Mouse (Mus musculus) liver, postnatal 0 days (tissue): Measurements from ENCODE around the gene Pfkfb1. TPM values are rescaled to one million over a fixed set of nuclear protein-coding genes. Genes with fewer than 3 reads are reported as not detected.
A peak's percentile ranks its signal among the peaks of the same experiment; 100 is the strongest.

Source experiments
- ATAC-seq: fragments of 200-750 bp; cut with Nextera tagmentation; 2 replicates; pipeline ENCODE4 v1.8.0; 2017; ENCODE audit warnings: mild to moderate bottlenecking, moderate library complexity
- DNase-seq: peaks from one replicate; pipeline ENCODE4 v3.0.0-alpha.2; 2016
- H3K27ac ChIP-seq: fragments of 300-500 bp; sonication (generic); 2 replicates; pipeline ENCODE4 v1.5.1; 2014; ENCODE audit warnings: antibody characterized with exemption, moderate library complexity, mild to moderate bottlenecking, low read depth
- H3K27me3 ChIP-seq: fragments of 300-500 bp; sonication (generic); 2 replicates; pipeline ENCODE4 v1.6.1; 2014; ENCODE audit warnings: low read length, control low read depth, mixed read lengths; ENCODE audit not compliant: insufficient read depth
- H3K36me3 ChIP-seq: fragments of 300-500 bp; sonication (generic); replicated peaks from 2 replicates; pipeline ENCODE4 v1.6.1; 2014; ENCODE audit warnings: mild to moderate bottlenecking, control low read depth, low read length, moderate library complexity, mixed read lengths; ENCODE audit not compliant: insufficient read depth
- H3K4me1 ChIP-seq: fragments of 300-500 bp; sonication (generic); 2 replicates; pipeline ENCODE4 v1.6.1; 2014; ENCODE audit warnings: antibody characterized with exemption, mild to moderate bottlenecking, control low read depth; ENCODE audit not compliant: insufficient read depth
- H3K4me2 ChIP-seq: fragments of 300-500 bp; sonication (generic); 2 replicates; pipeline ENCODE4 v1.6.1; 2014; ENCODE audit warnings: low read depth, mild to moderate bottlenecking, low read length, moderate library complexity, mixed read lengths
- H3K4me3 ChIP-seq: fragments of 300-500 bp; sonication (generic); 2 replicates; pipeline ENCODE4 v1.5.1; 2014; ENCODE audit warnings: low read depth, low read length
- H3K9ac ChIP-seq: fragments of 300-500 bp; sonication (generic); replicated peaks from 2 replicates; pipeline ENCODE4 v1.6.1; 2014; ENCODE audit warnings: mild to moderate bottlenecking, moderate library complexity
- H3K9me3 ChIP-seq: fragments of 300-500 bp; sonication (generic); 2 replicates; pipeline ENCODE4 v1.6.1; 2016; ENCODE audit warnings: mild to moderate bottlenecking, control low read depth, low read length, mixed read lengths
- CTCF ChIP-seq: sonication (generic); IDR thresholded peaks from 2 replicates; pipeline ENCODE4 v1.5.1; 2016; ENCODE audit warnings: antibody characterized with exemption, low read depth
- EP300 ChIP-seq: IDR thresholded peaks from 2 replicates; pipeline ENCODE4 v1.6.1; 2016; ENCODE audit warnings: antibody characterized with exemption, low read depth, mild to moderate bottlenecking
- WGBS: fragments of 180-500 bp; shearing (Covaris S2); extraction: QIAGEN DNeasy Blood & Tissue Kit; methylation state at CpG from one replicate; pipeline ENCODE4 v1.1.7; 2014; ENCODE audit not compliant: insufficient replicate concordance; 5-methylcytosine and 5-hydroxymethylcytosine counted together
- polyA plus RNA-seq: library from polyadenylated mRNA; unstranded; fragments of >200 nt; fragmentation: Nextera tagmentation; extraction: Ambion mirVana; gene quantifications from 2 replicates; pipeline ENCODE4 v1.2.1, GENCODE M21; 2015

Gene Pfkfb1
- polyA plus RNA-seq, 1 experiment from 2014 or later = 21.9 TPM

GRCm38 (mm10) chrX:150554032-150554431 is 34.0 kb upstream of the Pfkfb1 start:
- 68% methylated on average over 3 of the region's 3 CpGs for WGBS
- Histone ChIP-seq H3K4me1 (no peaks in the 10 kb centered on the region), H3K4me2 (peak overlapping the region; percentile 55; the same call in 1 of the 2 replicates), H3K27ac (peak overlapping the region; percentile 16; the same call in 1 of the 2 replicates), H3K27me3 (no peaks in the 10 kb centered on the region), H3K4me3 (no peak overlapping the region), H3K36me3 (peaks cover 30% of the 10 kb centered on the region), H3K9me3 (no peaks in the 10 kb centered on the region), H3K9ac (no peak overlapping the region)
- TF ChIP-seq EP300 (0 out of 2 replicates have a peak, but pooled peaks have one; percentile 3), CTCF (no peak)
- ATAC-seq (no peak), DNase-seq (no peak)

GRCm38 (mm10) chrX:150564644-150565357 is 23.2 kb upstream of the Pfkfb1 start:
- Histone ChIP-seq H3K4me3 (no peak overlapping the region), H3K36me3 (peaks cover 35% of the 10 kb centered on the region), H3K27me3 (no peaks in the 10 kb centered on the region), H3K9ac (no peak overlapping the region), H3K4me1 (no peaks in the 10 kb centered on the region; the same call in 1 of the 2 replicates), H3K9me3 (no peaks in the 10 kb centered on the region), H3K4me2 (0 out of 2 replicates have a peak overlapping the region, but pooled peaks have one; percentile 35), H3K27ac (peak overlapping the region; percentile 77)
- TF ChIP-seq EP300 = peak; percentile 99
- no peak for TF ChIP-seq CTCF
- ATAC-seq (peak; percentile 100), DNase-seq (peak; percentile 33)
- 73% methylated on average over 11 of the region's 12 CpGs for WGBS

GRCm38 (mm10) chrX:150581921-150582320 is 6.1 kb upstream of the Pfkfb1 start:
- Histone ChIP-seq H3K9me3 (no peaks in the 10 kb centered on the region), H3K4me2 (no peak overlapping the region), H3K4me3 (no peak overlapping the region), H3K36me3 (peaks cover 3% of the 10 kb centered on the region), H3K27me3 (no peaks in the 10 kb centered on the region), H3K27ac (no peak overlapping the region), H3K4me1 (no peaks in the 10 kb centered on the region), H3K9ac (no peak overlapping the region)
- DNase-seq (no peak), ATAC-seq (no peak)
- TF ChIP-seq EP300 = no peak
- no peak for TF ChIP-seq CTCF

- Histone ChIP-seq H3K4me1 (peaks cover 3% of the 10 kb centered on the region; the same call in 1 of the 2 replicates), H3K9ac (no peak overlapping the region), H3K27ac (no peak overlapping the region), H3K27me3 (no peaks in the 10 kb centered on the region), H3K4me3 (no peak overlapping the region), H3K9me3 (no peaks in the 10 kb centered on the region), H3K36me3 (peaks cover 3% of the 10 kb centered on the region), H3K4me2 (no peak overlapping the region)
- DNase-seq = no peak
- TF ChIP-seq EP300 (no peak), CTCF (no peak)
- no peak for ATAC-seq
- 87% methylated on average over 8 of the region's 8 CpGs for WGBS
Observed at GRCm38 (mm10) chrX:150585116-150585515, 2.9 kb upstream of the Pfkfb1 start.

- DNase-seq (no peak), ATAC-seq (no peak)
- 71% methylated on average over 5 of the region's 5 CpGs for WGBS
- Histone ChIP-seq H3K9ac (peak within 1 kb of the TSS; percentile 74), H3K4me1 (peaks cover 3% of the 10 kb centered on the region; the same call in 1 of the 2 replicates), H3K4me3 (peak within 1 kb of the TSS; percentile 63), H3K27me3 (no peaks in the 10 kb centered on the region), H3K36me3 (peaks cover under 1% of the 10 kb centered on the region; the same call in 1 of the 2 replicates), H3K27ac (peak within 1 kb of the TSS; percentile 91), H3K9me3 (no peaks in the 10 kb centered on the region), H3K4me2 (peak within 1 kb of the TSS; percentile 78)
- TF ChIP-seq EP300 (no peak), CTCF (no peak)
Observed at GRCm38 (mm10) chrX:150589696-150590095, 1.7 kb downstream of the Pfkfb1 start, which contains the start of gene Apex2. TSS of gene Apex2 (minus strand) at chrX:150589868.

- H3K4me1 ChIP-seq = no peaks in the 10 kb centered on the region
- ATAC-seq (peak; percentile 49), DNase-seq (no peak)
- no peak for TF ChIP-seq CTCF
- 0 out of 2 replicates have a peak, but pooled peaks have one; percentile 31 for TF ChIP-seq EP300
- H3K4me2 ChIP-seq = peak overlapping the region; percentile 57; the same call in 1 of the 2 replicates
- H3K36me3 ChIP-seq = no peaks in the 10 kb centered on the region
- H3K4me3 ChIP-seq = no peak overlapping the region
- H3K9me3 ChIP-seq = no peaks in the 10 kb centered on the region
- H3K9ac ChIP-seq = no peak overlapping the region
- H3K27me3 ChIP-seq = no peaks in the 10 kb centered on the region
- peak overlapping the region; percentile 90 for H3K27ac ChIP-seq
- WGBS = 72% methylated on average over 12 of the region's 12 CpGs
Observed at GRCm38 (mm10) chrX:150593266-150594035, 5.4 kb downstream of the Pfkfb1 start.
